Mouse (Mus musculus) heart, postnatal 25 days (tissue): Measurements from ENCODE around the gene Serpinf1. TPM values are rescaled to one million over a fixed set of nuclear protein-coding genes. Genes with fewer than 3 reads are reported as not detected.
"Not testable (repeated sequence)": the region's sequence is repeated elsewhere in the genome, so short reads cannot be mapped to it uniquely, and the experiment has no call there.

Experiments
- DNase-seq: peaks from one replicate; pipeline ENCODE4 v3.0.0; 2022; ENCODE audit warnings: low spot score
- intact Hi-C: fragments of 180-260 bp; cut with DNase I; formaldehyde crosslinking; loops from one replicate; pipeline ENCODE4 v1.15.1; 2025
- microRNA-seq: library from miRNA; unstranded; fragments of <30 nt; microRNA quantifications from one replicate; pipeline ENCODE4 v1.2.0, GENCODE M21; 2022
- total RNA-seq, 2 experiments: library from RNA; stranded (reverse); gene quantifications; 2 replicates each; pipeline ENCODE4 v1.2.3; 2021

Gene Serpinf1
- total RNA-seq, 2 experiments from 2014 or later: 26.3 to 26.9 TPM

DNA sequence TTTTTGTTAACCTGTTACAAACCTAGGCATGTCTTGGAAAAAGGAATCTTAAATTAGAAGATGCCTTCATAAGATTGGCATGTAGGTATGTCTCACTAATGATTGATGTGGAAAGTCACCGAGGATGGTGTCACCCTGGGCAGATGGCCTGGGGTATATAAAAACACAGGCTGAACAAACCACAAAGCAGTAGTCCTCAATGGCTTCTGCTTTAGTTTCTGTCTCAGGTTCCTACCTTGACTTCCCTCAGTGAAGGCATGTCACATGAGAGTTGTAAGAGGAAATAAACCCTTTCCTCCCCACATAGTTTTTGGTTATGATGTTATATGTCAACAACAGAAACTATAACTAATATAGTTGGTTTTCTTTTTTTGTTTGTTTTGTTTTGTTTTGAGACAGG is 26.9 kb downstream of the Serpinf1 start:
- intact Hi-C loops: no loop called here
- no peak for DNase-seq

GRCm38 (mm10) chr11:75383529-75383928 is 39.0 kb downstream of the Serpinf1 start:
- intact Hi-C loops, DNase-seq: not testable (repeated sequence)

DNA sequence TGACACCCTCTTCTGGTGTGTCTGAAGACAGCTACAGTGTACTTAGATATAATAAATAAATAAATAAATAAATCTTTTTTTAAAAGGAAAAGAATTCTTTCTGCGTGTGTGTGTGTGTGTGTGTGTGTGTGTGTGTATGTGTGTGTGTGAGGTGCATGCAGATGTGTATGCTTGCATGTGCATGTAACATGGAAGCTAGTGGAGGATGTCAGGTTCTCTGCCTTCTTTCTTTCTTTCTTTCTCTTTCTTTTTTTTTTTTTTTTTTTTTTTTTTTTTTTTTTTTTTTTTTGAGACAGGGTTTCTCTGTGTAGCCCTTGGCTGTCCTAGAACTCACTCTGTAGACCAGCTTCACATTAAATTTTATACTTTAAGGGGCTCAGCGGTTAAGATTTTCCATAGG is 43.7 kb downstream of the Serpinf1 start:
- intact Hi-C loops, DNase-seq: not testable (repeated sequence)

DNA sequence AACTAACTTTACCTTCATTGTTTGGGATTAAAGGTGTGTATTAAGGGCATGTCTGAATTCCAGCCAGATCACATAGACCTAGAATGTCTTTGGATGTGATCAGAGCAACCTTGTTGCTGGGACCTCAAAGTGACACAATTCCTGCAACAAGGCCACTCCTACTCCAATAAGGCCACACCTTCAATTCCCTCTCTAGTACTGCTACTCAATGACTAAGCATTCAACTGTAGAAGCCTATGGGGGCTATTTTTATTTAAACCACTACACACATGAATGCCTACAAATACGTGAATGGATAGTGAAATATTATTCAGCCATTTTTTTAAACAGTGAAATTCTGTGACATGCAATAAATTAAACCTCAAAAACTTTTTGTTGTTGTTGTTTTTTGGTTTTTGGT is 45.4 kb downstream of the Serpinf1 start:
- intact Hi-C loops: no loop called here
- DNase-seq: no peak

Small RNAs within 50 kb of the gene (microRNA-seq; reads per million reads assigned to microRNA genes)
- gene Mir22: 29,862 reads per million, percentile 98 among the genes with 10 or more reads in this experiment

Other genes with a start within 250 kb of the Serpinf1 start
- gene Ovca2, start 243.9 kb downstream of the Serpinf1 start, total RNA-seq: 1 to 10 TPM; 6.0 to 6.1 TPM
- gene Dph1, start 231.5 kb downstream of the Serpinf1 start, total RNA-seq: 1 to 10 TPM; 7.4 to 9.0 TPM
- 1 to 10 TPM; 9.7 to 9.8 TPM for gene Rtn4rl1, start 228.9 kb downstream of the Serpinf1 start, total RNA-seq
- gene Rpa1, start 74.4 kb downstream of the Serpinf1 start, total RNA-seq: 10 to 100 TPM; 58.0 to 63.5 TPM
- 1 to 10 TPM; 4.3 to 4.6 TPM for gene Smyd4, start 74.3 kb downstream of the Serpinf1 start, total RNA-seq
- not detected for gene Serpinf2, start 16.9 kb upstream of the Serpinf1 start, total RNA-seq
- 1 to 10 TPM; 7.7 to 9.1 TPM for gene Wdr81, start 32.0 kb upstream of the Serpinf1 start, total RNA-seq
- 1 to 10 TPM; 7.9 to 8.1 TPM for gene Tlcd2, start 39.0 kb upstream of the Serpinf1 start, total RNA-seq
- gene Prpf8, start 64.1 kb upstream of the Serpinf1 start, total RNA-seq: 10 to 100 TPM; 78.7 to 89.4 TPM
- 10 to 100 TPM; 47.4 to 47.8 TPM for gene Rilp, start 87.4 kb upstream of the Serpinf1 start, total RNA-seq
- gene Scarf1, start 90.8 kb upstream of the Serpinf1 start, total RNA-seq: 10 to 100 TPM in 1 of 2 experiments, 1 to 10 TPM in 1; 8.5 to 12.1 TPM
- 10 to 100 TPM; 14.9 to 18.2 TPM for gene Slc43a2, start 109.0 kb upstream of the Serpinf1 start, total RNA-seq
- 100 to 1,000 TPM; 108 to 115 TPM for gene Pitpna, start 165.4 kb upstream of the Serpinf1 start, total RNA-seq
- 10 to 100 TPM; 27.8 to 29.8 TPM for gene Inpp5k, start 208.3 kb upstream of the Serpinf1 start, total RNA-seq
- 100 to 1,000 TPM; 119 to 132 TPM for gene Myo1c, start 227.8 kb upstream of the Serpinf1 start, total RNA-seq